Mouse (Mus musculus) frontal cortex, adult 2 months (tissue): Measurements from ENCODE around the gene Nrp1. TPM values are rescaled to one million over a fixed set of nuclear protein-coding genes. Genes with fewer than 3 reads are reported as not detected.

Source experiments
- DNase-seq, 2 experiments: peaks; one replicate each; pipeline ENCODE4 v3.0.0; 2022; ENCODE audit warnings: low spot score in 1 of 2; ENCODE audit errors: extremely low spot score in 1 of 2
- polyA plus RNA-seq: library from polyadenylated mRNA; depleted of rRNA; stranded (reverse); fragments of >200 nt; gene quantifications from 2 replicates; pipeline ENCODE4 v1.2.3, GENCODE M21; 2012; rRNA removed

The Nrp1 gene
- polyA plus RNA-seq = 12.3 and 15.3 TPM in 2 replicates

DNA sequence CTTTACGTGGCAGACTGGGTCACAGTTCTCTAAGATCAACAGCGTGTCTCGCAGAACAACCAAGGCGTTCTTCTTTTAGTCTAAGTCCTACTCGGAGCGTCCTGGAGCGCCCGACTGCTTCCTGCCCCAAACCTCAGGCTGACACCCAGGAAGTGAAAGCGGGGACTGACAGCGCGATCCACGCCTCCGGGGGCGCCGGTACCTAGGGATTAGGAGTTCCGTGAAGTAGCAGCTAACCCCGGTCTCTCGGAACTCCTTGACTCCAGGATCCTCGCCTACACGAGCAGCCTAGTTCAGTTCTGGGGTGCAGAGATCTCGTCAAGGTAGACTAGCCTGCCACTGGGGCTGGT lies at the start of gene Nrp1:
TSS of gene Nrp1 (plus strand) at position 199 of the 350 bp plus-strand sequence.
- peak in 1 of 2 experiments; percentile 52 for DNase-seq

DNA sequence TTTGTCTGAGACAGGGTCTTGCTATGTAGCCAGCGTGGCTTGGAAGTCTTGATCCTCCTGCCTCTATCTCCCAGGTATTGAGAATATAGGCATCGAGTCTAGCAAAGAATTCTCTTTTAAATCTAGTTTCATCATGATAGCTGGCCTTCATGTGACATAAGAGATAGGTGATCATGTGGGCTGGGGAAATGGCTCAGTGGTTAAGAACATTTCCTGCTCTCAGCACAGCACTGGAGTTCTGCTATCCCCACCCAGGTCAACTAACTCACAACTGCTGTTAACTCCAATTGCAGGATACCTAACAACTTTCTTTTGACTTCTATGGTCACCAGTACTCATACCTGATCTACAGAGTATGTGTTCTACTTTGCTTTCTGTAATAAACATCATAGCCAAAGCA lies 37.6 kb upstream of the Nrp1 start:
- DNase-seq = no peak

DNA sequence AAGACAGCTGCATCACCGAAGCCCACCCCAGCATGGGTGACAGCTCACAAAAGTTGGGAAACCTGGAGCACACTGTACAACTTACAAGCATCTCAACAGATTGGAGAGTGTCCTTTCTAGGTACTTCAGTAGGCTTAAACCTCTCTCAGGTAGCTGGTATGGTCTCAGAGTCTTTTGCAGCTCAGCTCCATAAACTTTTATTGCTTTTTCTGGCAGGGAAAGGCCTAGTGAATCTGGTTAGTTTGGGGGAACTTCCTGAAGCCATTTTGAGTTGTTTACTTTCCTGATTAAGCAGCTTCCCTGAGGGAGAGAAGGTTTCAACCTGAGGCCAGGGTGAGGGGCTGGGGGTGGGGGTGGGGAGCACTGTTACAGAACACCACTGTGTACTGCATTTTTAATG lies 31.1 kb upstream of the Nrp1 start:
- DNase-seq = no peak

DNA sequence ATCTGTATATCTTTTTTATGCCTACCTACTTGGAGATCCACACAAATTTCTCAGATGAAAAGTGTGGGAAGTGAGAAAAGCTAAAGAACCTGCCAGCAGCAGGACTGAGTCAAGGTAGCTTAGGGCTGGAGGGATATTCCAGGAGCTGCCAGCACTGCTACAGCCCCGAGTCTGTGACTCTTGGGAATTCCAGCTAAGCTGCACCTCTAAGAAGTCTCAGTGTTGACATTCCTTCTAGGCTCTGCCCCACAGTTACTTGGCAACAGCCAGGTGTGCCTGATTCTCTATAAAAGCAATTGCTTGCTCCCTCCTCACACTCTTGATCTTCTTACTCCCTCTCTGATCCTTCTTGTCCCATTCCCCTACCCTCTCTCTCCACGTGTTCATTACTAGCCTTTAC lies 30.5 kb upstream of the Nrp1 start:
- peak in 1 of 2 experiments; percentile 8 for DNase-seq

DNA sequence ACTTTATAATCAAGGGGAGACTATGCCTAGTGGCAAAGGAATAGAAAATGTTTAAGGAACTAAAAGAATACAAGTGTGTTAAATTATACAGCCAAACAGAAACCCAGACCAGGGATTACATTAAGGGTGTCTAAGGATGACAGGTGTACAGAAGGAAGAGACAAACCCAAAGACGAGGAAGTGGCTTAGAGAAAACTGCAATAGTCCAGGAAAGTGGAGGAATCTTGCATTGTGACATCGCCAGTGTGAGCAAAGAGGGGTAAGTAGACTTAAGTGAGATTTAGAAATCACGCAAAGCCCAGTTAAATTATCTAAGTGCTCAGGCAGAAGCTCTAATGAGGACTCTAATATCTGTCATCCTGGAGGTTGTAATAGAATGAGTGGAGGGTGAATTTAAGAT lies 28.9 kb upstream of the Nrp1 start:
- DNase-seq = no peak

DNA sequence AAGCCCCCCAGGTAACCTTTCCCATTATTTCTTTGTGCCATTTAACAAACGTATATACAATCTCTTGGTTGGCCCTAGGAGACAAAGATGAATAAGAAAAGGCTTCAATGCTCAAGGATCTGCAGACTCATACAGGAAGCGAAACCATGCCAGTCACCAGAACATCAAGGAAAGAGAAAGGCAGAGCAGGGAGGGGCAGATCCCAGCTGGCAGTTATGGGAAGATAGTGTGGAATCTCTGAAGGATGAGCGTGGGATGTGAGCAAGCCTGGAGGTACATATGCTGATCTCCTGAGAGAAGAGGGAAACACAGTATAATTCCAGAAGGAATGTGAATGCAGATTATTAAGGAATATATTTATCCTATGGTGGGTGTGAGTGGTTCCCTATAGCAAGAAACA lies 22.4 kb upstream of the Nrp1 start:
- peak in 1 of 2 experiments; percentile 51 for DNase-seq

DNA sequence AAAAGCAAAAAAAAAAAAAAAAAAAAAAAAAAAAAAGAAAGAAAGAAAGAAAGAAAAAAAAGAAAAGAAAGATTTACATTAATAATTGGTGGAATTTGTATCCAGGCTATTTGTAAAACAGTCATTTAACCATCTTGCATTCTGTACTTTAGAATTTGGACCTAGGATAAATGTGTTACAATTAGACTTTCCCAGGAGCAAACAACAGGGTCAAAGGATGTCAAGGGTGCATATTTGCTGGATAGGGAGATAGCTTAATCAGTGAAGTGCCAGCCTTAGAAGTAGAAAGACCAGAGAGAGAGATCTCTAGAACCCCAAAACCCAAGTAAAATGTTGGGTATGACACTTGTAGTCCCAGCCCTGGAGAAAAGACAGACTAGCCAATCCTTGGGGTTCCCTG lies 19.5 kb upstream of the Nrp1 start:
- no peak for DNase-seq

DNA sequence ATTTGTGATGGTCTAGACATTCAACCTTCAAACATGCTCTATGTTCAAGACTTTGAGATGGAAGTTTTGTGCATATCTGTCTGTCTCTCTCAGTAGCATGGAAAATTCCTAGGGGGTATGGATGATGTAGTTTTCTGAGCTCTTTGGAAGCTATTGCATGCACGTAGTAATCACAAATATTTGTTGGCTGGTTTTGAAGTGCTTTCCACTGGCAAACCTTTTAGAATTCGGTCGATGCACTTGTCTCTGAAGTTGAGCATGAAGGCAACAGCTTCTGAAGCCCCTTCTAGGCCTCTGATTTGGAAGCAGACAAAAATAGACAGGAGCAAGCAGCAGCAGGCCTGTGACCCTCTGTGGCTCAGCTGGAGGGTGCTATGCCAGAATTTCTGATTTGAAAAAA lies 18.9 kb upstream of the Nrp1 start:
- no peak for DNase-seq

DNA sequence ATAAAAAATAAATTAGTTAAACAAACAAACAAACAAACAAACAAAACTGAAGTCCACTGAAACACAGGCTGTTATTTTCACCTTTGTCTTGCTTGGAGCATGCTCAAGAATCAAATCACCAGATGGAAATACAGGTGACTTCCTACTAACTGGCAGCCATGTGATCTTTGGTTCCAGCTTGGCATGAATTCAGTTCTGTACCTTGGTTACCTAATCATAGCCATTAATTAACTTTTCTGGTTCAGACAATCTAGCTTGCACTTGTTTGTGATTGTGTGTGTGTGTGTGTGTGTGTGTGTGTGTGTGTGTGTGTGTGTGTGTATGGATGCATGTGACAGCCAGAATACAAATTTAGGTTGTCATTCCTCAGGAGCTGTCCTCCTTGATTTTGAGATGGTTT lies 8.0 kb upstream of the Nrp1 start:
- DNase-seq = no peak

DNA sequence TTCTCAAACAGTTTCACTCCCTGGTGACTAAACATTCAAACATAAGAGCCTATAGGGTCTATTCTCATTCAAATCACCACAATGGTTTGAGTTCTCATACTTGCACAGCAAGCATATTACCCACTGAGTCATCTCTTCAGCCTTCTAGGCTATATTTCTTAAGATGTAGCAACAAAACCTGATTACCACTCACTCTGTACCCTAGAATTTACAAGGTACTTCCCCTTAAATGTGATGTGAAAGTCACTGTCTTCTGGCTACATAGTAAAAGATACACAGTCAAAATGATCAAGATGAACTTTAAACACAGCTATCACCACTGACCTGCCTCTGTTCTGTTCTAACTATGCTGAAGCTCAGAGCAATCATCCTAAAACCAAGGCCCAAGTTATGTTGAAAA lies 7.2 kb upstream of the Nrp1 start:
- DNase-seq = no peak

DNA sequence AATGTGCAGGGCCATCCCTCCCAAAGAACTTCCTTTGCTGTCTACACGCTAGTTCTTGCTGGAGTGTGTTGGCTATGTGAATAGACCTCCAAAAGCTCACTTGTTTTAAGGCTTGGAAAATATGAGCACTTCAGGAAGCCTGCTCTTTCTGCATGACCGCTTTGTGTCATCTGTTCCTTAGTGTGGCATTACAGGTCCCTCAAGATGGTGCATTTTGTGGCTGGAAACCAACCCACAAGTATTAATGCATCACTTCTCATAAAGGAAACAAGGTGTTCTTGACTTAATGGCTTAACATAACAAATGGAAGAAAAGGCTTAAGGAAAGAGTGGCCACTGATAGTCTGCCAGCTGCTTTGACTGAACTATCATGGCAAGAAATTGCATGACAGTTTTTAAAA lies 5.6 kb upstream of the Nrp1 start:
- no peak for DNase-seq

DNA sequence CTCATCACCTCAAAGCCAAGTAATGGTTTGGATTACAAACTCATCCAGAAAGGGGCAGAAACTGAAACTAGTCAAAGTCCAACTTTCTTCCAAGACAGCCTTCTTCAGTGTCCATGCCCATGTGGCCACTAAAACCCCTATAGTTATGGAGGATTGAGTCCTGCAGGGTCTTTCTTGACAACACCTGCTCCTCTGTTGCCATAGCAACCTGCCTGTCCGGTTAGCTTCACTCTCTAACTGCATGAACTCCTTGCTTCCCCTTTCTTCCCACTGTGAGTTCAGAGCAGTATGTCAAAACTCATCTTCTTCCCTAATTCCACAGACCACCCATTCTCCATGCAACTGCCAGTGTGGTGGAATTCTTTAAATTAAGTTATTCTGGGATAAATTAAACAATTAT lies 4.4 kb upstream of the Nrp1 start:
- DNase-seq = no peak

DNA sequence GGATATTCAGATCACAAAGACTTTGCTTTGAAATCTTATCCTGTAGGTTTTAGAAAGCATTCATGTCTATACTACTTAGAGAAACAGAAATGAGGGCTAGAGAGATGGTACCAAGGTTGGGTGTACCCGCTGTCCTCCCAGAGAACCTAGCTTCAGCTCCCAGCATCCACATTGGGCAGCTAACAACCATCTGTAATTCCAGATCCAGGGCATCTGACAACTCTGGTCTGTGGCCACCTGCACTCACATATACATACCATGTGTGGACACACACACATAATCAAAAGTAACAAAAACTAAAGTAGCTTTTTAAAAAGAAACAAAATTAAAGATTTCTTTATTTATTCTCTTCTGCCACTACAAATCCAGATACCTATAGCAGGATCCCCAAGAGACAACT lies 3.3 kb upstream of the Nrp1 start:
- DNase-seq = no peak

DNA sequence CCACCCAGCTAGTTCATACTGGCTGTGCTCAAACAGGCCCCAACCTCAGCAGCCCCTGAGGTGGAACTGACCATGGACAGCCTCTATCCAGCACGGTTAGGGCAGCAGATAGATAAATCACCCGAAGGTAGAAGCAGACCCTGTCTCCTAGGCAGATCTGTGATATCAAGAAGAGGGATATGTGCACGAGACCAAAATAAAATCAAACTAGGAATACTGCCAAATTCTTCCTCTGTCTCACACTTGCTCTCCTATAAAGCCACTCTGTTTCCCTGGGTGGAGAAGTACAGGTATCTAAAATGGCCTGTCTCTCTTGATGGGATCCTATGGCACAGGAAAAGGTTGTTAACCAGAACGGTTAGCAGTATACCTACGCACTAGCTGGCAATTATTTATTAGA lies 2.2 kb upstream of the Nrp1 start:
- DNase-seq = no peak

DNA sequence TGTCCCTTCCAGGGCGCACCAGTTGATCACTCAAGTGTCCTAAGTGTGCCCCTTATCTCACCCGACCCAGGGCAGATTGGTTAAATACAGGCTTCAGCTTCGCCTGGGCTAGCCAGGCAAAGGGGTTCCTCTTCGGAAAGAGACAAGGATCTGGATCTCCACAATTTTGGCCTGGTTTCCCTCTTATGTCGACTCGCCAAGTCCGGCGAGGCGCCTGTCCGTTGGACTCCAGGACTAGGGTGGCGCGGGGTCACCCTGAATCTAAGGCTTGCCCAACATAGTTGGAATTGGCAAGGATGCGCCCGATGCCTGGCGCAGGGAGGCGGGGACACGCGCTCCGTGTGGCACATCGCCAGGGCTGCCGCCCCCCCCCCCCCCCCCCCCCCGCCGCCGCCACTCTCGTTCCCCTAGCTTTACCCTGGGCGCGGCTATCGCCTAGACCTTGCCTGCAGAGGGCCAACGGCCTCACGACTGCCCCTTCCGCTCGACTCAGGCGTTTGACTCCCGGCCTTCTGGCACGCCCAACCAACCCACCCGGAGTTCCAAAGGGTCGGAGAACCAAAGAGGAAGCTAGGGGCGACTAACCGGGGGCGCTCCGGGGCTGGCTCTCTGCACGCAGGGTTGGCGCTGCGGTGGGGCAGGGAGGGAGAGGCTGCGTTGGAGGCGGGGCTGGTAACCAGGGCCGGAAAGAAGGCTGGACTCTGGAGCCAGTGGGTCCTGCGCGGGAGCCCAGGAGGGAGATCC lies 1.4 kb upstream of the Nrp1 start:
- DNase-seq = peak in 1 of 2 experiments; percentile 54

DNA sequence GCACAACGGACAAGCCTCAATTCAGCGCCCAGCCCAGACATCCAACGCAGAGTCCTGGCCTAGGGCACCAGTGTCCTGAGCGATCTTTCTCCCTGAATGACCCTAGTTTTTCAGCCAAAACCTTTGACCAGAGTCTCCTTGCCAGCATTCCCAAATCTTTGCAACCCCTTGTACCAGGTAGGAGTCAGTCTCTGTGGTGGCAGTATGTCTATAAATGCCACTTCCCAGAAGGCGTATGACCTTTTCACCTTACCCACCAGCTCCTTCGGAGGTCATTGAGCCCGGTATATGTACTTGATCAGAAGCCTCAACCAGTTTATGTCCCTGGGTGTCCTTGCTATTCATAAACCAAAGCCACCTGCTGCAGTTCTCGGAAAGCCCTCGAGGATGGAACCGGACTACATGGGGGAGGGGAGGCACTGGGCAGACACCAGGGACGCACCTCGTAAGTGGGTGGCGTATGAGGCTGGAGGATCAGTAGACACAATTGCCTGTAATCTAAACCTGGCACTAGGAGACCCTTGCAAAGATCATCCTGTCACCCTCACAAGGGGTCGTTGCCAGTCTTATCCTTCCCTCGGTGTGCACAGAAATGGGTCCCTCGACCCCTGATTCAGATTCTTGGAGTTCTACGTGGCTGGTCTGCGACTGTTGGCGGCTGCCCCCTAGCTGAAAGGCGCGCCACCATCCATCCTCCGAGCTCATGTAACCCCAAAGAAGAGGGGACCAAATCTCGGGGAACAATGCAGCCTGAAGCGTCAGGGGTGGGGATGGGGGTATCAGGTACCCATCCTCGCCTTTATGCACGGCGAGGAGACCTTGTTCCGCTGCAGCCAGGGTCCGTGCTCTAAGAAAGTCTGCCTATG lies 631 bp upstream of the Nrp1 start:
- DNase-seq = peak in 1 of 2 experiments; percentile 78

DNA sequence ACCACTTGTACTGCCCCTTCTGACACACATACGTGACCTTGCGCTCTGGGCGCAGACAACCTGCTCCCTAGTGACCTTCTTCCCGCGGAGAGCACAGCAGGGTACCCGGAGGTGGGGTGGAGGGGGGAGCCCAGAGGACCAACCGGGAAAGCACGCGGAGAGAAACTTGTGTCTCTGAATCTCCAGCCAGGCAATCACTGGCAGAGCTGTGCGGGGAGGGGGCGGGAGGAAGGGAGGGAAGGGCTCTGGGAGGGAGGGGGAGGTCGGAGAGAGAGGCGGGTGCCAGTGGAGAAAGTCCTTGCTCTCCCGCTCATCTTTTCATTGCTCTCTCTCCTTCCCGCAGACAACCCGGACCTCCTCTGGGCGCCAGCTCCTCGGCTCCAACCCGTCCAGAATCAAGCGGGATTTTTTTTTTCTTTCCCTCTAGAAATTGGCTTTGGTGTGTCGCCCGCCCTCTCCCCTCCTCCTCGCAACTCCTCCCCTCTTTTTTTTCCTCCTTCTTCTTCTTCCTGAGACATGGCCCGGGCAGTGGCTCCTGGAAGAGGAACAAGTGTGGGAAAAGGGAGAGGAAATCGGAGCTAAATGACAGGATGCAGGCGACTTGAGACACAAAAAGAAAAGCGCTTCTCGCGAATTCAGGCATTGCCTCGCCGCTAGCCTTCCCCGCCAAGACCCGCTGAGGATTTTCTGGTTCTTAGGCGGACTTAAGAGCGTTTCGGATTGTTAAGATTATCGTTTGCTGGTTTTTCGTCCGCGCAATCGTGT lies 534 bp downstream of the Nrp1 start:
- DNase-seq = peak in 1 of 2 experiments; percentile 56

DNA sequence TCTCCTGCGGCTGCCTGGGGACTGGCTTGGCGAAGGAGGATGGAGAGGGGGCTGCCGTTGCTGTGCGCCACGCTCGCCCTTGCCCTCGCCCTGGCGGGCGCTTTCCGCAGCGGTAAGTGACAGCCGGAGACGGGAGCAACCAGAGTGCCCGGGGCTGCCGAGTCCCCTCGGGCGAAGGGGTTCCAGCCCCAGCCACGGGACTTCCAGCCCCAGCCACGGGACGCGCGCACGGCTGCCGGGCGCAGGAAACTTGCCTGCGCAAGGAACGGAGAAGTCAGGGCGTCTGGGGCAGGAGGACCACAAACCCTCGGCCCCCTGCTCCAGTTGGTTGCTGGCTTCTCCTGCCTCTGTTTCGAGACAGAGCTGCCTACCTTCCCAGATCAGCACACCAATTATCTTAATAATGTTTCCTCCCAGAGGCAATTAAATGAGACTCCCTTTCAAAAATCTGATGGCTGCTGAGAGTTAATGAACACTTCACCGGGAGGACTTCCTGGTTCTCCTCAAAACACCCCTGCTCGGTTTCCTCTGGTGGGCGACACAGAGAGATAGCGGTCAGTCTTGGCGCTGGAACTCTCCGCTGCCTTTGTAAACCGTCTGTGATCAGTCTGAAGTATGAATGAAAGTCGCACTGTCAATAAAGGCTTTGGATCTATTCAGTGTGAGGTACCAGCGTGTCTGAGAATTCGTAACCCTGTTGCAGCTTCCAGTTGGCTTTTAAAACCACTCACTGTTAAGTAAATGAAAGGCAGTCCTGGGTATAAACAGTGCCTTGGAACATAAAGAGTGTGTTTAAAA lies 1.3 kb downstream of the Nrp1 start:
- no peak for DNase-seq

DNA sequence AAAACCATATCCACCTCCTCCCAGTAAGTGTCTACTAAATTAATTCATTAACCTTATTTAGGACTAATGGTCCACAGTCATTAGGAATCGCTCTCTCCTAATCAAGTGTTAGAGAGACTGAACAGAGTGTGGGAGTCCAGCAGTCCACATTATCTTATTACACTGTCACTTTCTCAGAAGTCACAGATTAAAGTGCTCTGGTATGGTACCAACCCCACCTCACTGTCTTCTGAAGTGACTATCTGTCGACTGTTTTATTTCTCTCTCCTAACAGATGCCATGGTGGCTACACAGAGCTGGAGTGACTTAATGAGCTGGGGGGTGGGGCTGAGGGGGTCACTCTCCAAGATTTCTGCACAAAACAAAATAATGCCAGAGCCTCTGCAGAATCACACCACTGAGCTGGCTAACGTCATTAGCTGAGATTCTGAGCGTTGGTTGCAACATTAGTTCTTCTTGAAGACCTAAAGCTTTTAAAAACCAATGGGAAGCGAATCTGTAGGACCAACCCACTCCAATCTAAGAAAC lies 3.0 kb downstream of the Nrp1 start:
- no peak for DNase-seq

DNA sequence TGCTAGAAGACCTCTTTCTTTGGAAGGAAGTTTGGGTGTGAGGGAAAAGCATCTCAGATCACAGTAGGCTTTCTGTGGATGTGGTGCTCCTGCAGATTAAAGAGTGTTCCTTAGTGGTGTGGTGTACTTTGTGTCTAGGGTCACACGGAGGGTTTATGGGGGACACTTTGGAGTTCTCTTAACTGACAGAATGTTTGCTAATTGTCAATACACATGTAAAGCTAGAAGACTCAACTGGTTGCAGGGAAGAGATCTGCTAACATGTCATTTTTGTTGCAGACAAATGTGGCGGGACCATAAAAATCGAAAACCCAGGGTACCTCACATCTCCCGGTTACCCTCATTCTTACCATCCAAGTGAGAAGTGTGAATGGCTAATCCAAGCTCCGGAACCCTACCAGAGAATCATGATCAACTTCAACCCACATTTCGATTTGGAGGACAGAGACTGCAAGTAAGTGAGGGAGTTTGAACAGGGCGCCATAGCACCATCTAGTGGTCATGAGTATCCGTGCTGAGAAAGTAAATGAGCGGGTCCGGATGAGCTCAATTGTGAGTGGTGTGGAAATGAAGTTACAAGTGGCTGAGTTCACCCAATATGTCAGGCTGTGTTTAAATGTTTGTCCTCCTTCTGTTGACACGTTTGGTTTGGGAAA lies 4.7 kb downstream of the Nrp1 start:
- peak; percentile 73 to 95 for DNase-seq
